Mouse (Mus musculus): ENCODE data around the gene Clpp.

- TF ChIP-seq POLR2A (IDR thresholded peaks at IDR 0.05; ENCODE audit: borderline replicate concordance, extremely low read depth, insufficient read depth, insufficient read length, poor library complexity, severe bottlenecking) = no peak
- TF ChIP-seq CTCF (IDR thresholded peaks at IDR 0.05; ENCODE audit: borderline replicate concordance, extremely low read depth, insufficient read depth, insufficient read length) = no peak
These were observed 26.5 kb upstream of the Clpp start for GRCm38 (mm10) chr17:56963646-56964045.

All from brain, embryonic 14.5 days (tissue).